Mouse (Mus musculus): ENCODE measurements at regions not wholly inside any gene's neighbourhood (a gene's known extent, or its start where the extent isn't known, plus 50 kb on each side); places are given as distances from the start of the nearest gene placed in this dataset.

DNA sequence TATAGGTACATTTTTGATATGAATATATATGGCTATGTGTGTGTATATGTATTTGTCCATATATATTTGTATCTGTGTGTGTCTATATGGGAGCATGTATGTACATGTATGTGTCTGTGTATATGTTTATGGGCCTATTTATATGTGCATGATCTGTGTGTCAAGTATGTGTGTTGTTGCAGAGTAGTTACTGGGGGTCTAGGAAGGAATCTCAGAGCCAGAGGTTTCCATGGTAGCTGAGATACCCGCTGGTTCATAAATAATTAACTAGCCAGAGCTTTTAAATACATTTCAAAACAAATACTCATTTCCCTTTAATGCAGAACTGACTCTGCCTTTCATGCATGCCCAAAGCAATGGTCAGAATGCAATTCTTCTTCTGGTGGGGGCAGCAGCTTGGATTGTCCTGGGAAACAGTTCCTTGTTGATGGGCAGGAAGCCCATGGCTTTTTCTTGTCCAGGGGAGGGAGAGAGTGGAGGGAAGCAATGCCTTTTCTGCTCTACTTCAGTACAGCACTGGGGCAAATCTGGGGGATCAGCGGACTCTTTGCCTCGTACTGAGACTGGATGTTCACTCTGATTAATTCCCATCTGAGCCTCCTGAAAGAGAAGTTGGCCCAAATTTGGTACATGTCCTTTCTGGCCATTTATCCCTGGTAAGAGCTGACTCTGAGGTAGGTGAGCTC lies 798.7 kb downstream of the Gm9195 start:
- TF ChIP-seq CTCF (conservative IDR thresholded peaks at IDR 0.05; ENCODE audit: insufficient read depth, insufficient read length, low read depth, low read length) (no peak), POLR2A (IDR thresholded peaks at IDR 0.05; ENCODE audit: low read depth, low read length) (no peak)
